Mouse (Mus musculus): Measurements from ENCODE around the gene Evc2. TPM values are rescaled to one million over a fixed set of nuclear protein-coding genes. Genes with fewer than 3 reads are reported as not detected.

Gene Evc2
- not detected for polyA plus RNA-seq (2017; shearing (Covaris generic))

DNA sequence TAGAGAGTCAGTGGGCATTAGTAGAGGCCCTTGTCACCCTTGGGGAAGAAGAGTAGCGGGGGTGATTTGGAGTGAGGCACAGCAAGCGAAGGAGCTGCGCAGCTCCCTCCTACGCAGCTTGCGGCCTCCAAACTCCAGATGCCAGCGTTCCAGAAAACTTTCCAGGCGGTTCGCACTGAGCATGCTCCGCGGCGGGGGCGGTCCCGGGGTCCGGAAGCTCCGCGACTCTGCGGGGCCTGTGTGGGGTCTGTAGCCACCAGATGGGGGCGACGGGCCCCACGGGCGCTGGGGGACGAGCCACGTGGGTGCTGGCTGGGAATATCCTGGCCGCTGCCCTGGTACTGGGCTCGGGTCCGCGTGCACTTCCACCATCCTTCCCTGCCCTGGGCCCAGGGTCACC lies at the start of gene Evc2:
Gene Evc2, plus strand, starts transcription at position 212 of the 400 bp plus-strand sequence.

DNA sequence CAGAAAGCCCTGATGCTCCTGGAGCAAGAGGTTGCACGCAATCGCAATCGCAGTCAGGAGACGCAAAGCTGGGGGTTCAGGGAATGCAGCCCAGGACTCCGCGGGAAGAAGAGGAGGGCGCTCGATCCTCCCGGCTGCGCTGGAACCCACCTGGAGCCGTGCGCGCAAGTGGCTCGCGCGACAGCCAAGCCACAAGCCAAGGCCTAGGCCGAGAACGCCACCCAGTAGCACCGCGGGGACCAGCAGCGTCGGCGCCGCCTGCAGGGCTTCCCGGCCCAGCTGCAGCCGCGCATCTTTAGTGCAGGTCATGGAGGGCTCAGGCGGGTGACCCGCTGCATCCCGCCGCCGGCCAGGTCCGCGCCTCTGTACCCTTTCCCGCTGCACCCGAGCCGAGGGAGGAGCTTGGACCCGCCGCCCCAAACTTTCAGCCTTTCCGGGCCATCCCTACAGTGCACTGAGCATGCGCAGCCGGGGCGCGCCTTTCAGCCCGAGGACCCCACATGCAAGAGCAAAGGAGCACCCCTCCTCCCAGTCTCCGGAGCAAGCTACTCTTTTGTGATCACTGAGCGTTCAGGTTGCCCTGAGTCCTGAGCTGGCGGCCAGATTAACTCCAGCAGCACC lies 1.7 kb upstream of the Evc2 start, which contains the start of gene Evc:
Gene Evc, minus strand, starts transcription at position 410 of the 621 bp plus-strand sequence.

Other genes with a start within 250 kb of the Evc2 start
- 11.3 TPM for gene Crmp1, start 96.6 kb upstream of the Evc2 start, polyA plus RNA-seq (2017; shearing (Covaris generic))
- gene Evc, start 1.6 kb upstream of the Evc2 start, polyA plus RNA-seq (2017; shearing (Covaris generic)), result not detected